Mouse (Mus musculus): Measurements from ENCODE around the gene Itgb6. TPM values are rescaled to one million over a fixed set of nuclear protein-coding genes. Genes with fewer than 3 reads are reported as not detected.

Itgb6 gene
- polyA plus RNA-seq, 1 experiment from 2014 or later: 1.5 TPM

DNA sequence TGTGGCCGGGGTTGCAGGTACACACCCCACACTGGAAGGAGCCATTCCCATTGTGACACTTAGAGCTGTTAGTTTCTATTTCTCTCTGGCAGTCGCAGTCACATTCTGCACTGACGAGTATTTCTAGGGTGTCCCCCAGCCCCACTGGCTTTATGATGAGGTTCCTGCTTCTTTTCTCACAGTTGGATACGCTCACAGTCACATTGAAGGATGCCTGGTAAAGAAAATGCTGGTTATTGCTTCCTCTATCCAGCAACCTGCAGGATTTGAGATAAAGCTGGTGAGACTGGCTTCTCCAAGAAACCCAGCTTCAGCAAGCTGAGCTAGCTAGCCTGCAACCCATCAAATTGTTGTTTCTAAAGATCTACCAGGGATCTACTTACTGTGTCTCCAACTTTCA, 94.5 kb downstream of the Itgb6 start:
- ChIA-PET POLR2A (no interaction called here), CTCF (no interaction called here)
- TF ChIP-seq CTCF (IDR thresholded peaks at IDR 0.05): no peak
- DNase-seq (ENCODE audit: low read depth, low spot score) (no peak), ATAC-seq (no peak)
- no peaks in the 10 kb centered on the region for H3K27me3 ChIP-seq
- in situ Hi-C loops (cut with MboI; ENCODE audit: low pct_unique_long_range_greater_than_20kb): no loop called here

DNA sequence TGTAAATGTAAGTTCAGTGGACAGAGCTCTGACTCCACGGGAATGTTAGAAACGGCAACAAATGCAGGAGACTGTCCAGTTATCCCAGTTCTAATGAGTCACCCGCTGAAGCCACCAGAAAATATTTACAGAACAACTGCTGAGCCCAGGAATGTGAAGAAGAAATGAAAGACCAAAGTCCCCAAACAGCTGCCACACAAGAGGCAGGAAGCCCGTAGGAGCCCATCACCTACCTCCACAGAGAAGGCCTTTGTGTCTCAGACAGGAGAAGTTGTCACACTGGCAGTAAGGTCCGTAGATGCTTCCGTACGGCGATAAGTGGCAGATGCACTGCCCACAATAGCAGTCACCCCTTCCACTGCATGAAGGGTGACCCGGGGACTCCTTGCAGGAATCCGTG, 94.9 kb downstream of the Itgb6 start:
- CTCF ChIA-PET: interaction anchor here (0.7 kb wide), 1 partner anchor 19 kb away, joined by 3 read pairs; no protein-coding TSS in a partner anchor
- in situ Hi-C loops (cut with MboI; ENCODE audit: low pct_unique_long_range_greater_than_20kb): no loop called here
- ATAC-seq: peak; percentile 47
- no peaks in the 10 kb centered on the region for H3K27me3 ChIP-seq
- POLR2A ChIA-PET: no interaction called here
- no peak for DNase-seq (ENCODE audit: low read depth, low spot score)
- TF ChIP-seq CTCF (IDR thresholded peaks at IDR 0.05): no peak

DNA sequence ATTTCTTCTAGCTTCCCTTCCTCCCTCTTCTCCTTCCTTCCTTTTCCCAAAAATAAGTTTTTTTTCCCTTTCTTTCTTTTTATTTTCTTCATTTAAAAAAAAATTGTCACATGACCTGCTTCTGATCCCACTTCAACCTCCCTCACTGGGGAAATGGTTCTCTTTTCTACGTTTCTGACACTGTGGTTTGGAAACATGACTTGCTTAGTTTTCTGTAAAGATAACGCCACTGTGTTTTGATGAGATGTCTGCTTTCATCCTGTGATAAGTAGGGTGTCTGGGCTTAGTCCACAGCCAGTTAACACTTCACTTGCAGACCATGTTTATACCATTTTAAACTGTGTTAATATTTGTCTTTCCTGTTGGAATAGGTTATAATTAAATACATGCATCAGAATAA, 96.7 kb downstream of the Itgb6 start:
- CTCF ChIA-PET: no interaction called here
- no peaks in the 10 kb centered on the region for H3K27me3 ChIP-seq
- ATAC-seq (no peak), DNase-seq (ENCODE audit: low read depth, low spot score) (no peak)
- TF ChIP-seq CTCF (IDR thresholded peaks at IDR 0.05): no peak
- in situ Hi-C loops (cut with MboI; ENCODE audit: low pct_unique_long_range_greater_than_20kb): no loop called here
- POLR2A ChIA-PET: interaction anchor here (0.6 kb wide), 1 partner anchor 753 kb away, joined by 3 read pairs; no protein-coding TSS in a partner anchor

DNA sequence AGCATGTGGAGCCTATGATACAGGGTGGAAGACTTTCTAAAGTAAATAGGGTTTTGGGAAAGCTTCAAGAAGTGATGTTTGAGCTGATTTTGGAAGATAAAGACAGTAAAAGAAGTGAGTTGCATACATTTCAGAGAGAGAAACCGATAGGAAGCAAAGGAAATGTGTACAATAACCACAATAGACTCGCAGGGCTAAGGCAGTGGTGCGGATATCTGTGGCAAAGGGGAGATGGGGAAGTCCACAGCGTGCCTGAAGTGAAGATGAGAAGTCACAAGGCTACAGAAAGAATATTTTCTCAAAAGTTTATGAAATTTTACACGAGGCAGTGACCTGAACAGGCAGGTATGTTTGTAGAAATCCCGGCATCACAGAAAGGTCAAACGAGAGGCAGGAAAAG, 100.3 kb downstream of the Itgb6 start:
- TF ChIP-seq CTCF (IDR thresholded peaks at IDR 0.05): no peak
- ChIA-PET POLR2A (no interaction called here), CTCF (interaction anchor here (1.4 kb wide), 1 partner anchor 12 kb away, joined by 3 read pairs; no protein-coding TSS in a partner anchor)
- in situ Hi-C loops (cut with MboI; ENCODE audit: low pct_unique_long_range_greater_than_20kb): no loop called here
- H3K27me3 ChIP-seq: no peaks in the 10 kb centered on the region
- ATAC-seq: no peak
- DNase-seq (ENCODE audit: low read depth, low spot score): no peak

DNA sequence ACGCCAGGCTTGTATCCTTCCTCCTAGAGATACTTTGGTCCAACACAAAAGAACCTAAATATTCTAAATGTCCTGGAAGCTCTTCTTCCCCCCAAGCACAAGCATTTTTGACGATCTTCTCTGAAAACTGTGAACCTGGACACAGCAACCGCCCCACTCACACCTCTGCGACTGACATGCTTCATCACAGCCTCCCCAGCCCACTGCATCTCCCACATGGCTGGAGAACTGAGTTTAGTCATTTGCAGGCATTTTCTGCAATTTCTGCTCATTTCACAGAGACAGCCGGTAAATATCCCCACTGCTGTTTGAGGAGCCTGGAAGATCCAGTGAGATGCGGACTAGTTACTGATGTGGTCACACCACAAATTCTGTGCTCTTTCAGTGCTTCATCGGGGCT, 107.7 kb downstream of the Itgb6 start:
- no peak for DNase-seq (ENCODE audit: low read depth, low spot score)
- in situ Hi-C loops (cut with MboI; ENCODE audit: low pct_unique_long_range_greater_than_20kb): no loop called here
- no peak for TF ChIP-seq CTCF (IDR thresholded peaks at IDR 0.05)
- CTCF ChIA-PET: no interaction called here
- no peak for ATAC-seq
- POLR2A ChIA-PET: interaction anchor here (0.6 kb wide), 1 partner anchor 138 kb away, joined by 3 read pairs; no protein-coding TSS in a partner anchor
- H3K27me3 ChIP-seq: no peaks in the 10 kb centered on the region

DNA sequence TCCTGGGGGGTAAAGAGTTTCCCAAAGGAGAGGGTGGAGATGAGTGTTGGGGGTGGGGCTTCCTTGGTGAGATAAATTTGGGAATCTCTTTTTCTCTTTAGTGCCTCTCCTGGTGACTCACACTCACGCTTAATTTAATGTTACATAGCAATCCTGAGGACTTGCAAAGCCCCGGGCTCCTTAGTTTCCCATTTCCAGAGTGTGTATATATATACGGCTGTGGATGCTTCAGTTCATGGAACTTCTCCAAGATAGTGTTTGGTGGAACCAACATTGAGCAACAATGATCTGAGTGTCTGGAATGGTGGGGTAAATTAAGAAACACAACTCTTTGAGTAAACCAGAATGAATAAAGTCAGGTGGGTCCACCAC, 108.6 kb downstream of the Itgb6 start:
- in situ Hi-C loops (cut with MboI; ENCODE audit: low pct_unique_long_range_greater_than_20kb): no loop called here
- CTCF ChIA-PET: no interaction called here
- H3K27me3 ChIP-seq: no peaks in the 10 kb centered on the region
- no peak for DNase-seq (ENCODE audit: low read depth, low spot score)
- no peak for TF ChIP-seq CTCF (IDR thresholded peaks at IDR 0.05)
- ATAC-seq: no peak
- POLR2A ChIA-PET: no interaction called here

DNA sequence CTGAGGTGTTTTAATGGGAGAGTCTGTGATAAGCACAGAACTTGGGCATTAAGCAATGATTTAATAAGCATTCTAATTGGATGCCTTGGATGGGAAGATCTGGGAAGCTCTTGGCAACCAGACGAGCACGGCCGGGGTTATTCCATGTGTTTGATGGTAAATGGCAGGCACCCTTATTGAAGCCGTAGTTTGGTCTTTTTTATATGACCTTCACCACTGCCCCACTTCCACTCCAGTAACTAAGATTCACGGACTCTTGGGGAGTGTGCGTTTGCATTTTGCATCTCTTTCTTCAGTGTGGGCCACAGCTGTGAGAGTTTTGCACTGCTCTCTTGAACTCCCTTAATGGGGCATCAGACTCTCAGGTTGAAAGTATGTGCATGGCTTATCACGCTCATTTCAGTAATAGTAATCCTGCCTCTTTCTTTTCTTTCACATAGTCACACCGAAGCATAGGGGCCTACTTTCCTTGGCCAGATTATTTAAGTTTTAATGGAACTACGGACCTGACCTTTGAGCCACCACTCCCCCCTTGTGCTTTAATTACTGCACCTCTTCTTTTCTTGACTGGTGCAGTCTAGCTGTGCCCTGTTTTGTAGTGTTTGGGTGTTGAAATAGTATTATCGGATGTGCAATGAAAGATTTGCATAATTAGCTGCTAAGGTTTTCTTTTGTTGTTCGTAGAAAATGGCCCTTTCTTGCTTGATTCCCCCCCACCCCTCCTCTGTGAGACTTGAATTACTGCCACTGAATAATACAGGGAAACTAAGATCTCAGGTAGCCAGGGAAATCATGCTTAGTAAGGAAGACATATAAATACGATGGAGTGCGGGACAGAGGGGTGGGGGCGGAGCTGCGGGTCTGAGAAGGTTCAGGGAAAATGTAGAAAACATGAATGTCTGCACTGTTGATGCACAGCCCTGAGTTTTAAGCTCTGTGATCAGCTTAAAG, 109.3 kb downstream of the Itgb6 start:
- no peak for TF ChIP-seq CTCF (IDR thresholded peaks at IDR 0.05)
- no peaks in the 10 kb centered on the region for H3K27me3 ChIP-seq
- ChIA-PET CTCF (no interaction called here), POLR2A (no interaction called here)
- in situ Hi-C loops (cut with MboI; ENCODE audit: low pct_unique_long_range_greater_than_20kb): no loop called here
- DNase-seq (ENCODE audit: low read depth, low spot score) (no peak), ATAC-seq (no peak)

DNA sequence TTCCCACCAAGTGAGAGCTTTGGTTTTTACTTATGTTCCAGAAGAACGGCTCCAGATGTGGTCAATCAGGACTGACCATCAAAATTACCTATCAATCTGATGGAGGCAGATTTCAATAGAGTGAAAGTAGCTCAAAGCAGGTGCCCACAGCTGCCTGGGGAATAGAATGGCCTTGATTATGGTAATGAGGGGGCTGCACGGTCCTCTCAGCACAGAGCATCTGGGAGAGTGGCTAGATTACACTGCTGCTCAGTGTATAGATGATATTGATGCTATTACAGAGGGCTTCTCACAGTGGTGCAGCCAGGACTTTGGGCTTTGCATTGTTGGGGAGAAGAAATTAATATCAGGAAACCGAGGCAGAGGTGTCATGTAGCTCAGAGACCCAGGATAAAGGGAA, 110.8 kb downstream of the Itgb6 start:
- POLR2A ChIA-PET: interaction anchor here (0.6 kb wide), 1 partner anchor 843 kb away, joined by 3 read pairs; no protein-coding TSS in a partner anchor
- in situ Hi-C loops (cut with MboI; ENCODE audit: low pct_unique_long_range_greater_than_20kb): no loop called here
- DNase-seq (ENCODE audit: low read depth, low spot score) (no peak), ATAC-seq (no peak)
- CTCF ChIA-PET: interaction anchor here (0.7 to 1.7 kb wide), 2 partner anchors 116 to 134 kb away, joined by 3 to 5 read pairs; no protein-coding TSS in a partner anchor
- H3K27me3 ChIP-seq: no peaks in the 10 kb centered on the region
- TF ChIP-seq CTCF (IDR thresholded peaks at IDR 0.05): no peak

DNA sequence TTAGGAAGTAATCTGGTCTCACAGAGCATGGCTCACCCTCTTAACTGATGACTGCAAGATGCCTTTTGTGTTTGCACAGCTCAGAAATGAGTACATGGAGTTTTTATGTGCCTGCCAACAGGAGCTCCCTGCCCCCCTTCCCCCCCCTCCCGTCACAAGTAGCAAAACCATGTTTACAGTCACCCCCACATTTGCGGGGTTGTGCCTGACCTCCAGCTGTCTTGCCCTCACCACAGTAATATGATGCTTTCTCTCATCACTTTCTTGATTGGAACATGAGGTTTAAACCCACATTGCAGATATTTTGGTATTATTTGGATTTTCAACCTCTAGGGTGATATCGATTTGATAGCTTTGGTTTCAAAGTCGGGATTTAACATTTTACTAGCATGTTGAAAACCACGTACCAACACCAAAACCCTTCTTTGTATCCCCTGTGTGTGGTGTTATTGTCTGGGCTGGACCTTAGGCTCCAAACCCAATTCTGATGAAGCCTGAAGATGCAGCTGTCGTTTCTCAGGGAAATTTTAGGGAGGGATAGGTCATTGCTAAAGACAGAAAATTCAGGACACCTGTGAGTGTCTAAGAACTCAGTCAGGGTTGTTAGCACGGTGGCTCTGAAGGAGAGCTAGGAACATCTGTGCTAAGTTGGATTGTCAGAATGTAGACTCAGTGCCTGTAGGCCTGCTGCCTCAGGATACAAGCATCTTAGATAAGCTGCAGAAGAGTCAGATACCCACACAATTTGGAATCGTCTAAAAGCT, 112.8 kb downstream of the Itgb6 start:
- ChIA-PET CTCF (interaction anchor here (0.9 to 1.5 kb wide), 3 partner anchors 13 to 845 kb away, joined by 3 to 4 read pairs (median 3); no protein-coding TSS in a partner anchor), POLR2A (no interaction called here)
- TF ChIP-seq CTCF (IDR thresholded peaks at IDR 0.05): no peak
- in situ Hi-C loops (cut with MboI; ENCODE audit: low pct_unique_long_range_greater_than_20kb): loop anchor here (10.0 kb wide), 1 partner anchor 855 kb away; no protein-coding TSS in a partner anchor
- H3K27me3 ChIP-seq: no peaks in the 10 kb centered on the region
- ATAC-seq (no peak), DNase-seq (ENCODE audit: low read depth, low spot score) (no peak)

DNA sequence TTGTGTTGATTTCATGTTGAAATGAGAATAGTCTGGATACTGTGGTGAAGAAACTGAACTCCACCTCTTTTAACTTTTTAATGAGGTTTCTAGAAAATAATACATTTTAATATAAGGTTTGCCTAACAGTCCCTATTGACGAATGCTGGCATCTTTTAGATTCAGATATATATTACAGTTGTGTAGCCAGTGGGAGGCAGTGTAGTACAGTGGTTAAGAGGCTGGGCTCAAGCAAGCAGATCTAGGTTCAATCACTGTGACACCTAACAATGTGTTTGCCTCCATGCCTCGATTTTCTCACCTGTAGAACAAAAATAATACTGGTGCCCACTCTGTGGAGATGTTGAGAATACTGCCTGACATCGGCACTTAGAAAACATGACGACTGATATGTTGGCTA, 114.5 kb downstream of the Itgb6 start:
- H3K27me3 ChIP-seq: no peaks in the 10 kb centered on the region
- TF ChIP-seq CTCF (IDR thresholded peaks at IDR 0.05): peak; percentile 52
- no peak for DNase-seq (ENCODE audit: low read depth, low spot score)
- POLR2A ChIA-PET: interaction anchor here (0.6 to 1.2 kb wide), 2 partner anchors 95 to 399 kb away, joined by 3 to 4 read pairs; partner anchors contain the start of genes Baz2b and March7
- in situ Hi-C loops (cut with MboI; ENCODE audit: low pct_unique_long_range_greater_than_20kb): loop anchor here (10.0 kb wide), 1 partner anchor 857 kb away; no protein-coding TSS in a partner anchor
- CTCF ChIA-PET: interaction anchor here (0.7 to 1.5 kb wide), 8 partner anchors 11 to 847 kb away, joined by 3 to 4 read pairs (median 3); no protein-coding TSS in a partner anchor
- no peak for ATAC-seq

Data from Patski (cell line).